Mouse (Mus musculus) liver, embryonic 13.5 days (tissue): Measurements from ENCODE around the gene Sgpl1. TPM values are rescaled to one million over a fixed set of nuclear protein-coding genes. Genes with fewer than 3 reads are reported as not detected.
A peak's percentile ranks its signal among the peaks of the same experiment; 100 is the strongest.

Experiments used
- ATAC-seq: fragments of 200-750 bp; cut with Nextera tagmentation; 2 replicates; pipeline ENCODE4 v1.8.0; 2017; ENCODE audit warnings: low read depth, mild to moderate bottlenecking, moderate number of reproducible peaks, moderate library complexity
- DNase-seq: peaks from one replicate; pipeline ENCODE4 v3.0.0; 2022
- H3K27ac ChIP-seq: fragments of 300-500 bp; sonication (generic); 2 replicates; pipeline ENCODE4 v1.5.1; 2015; ENCODE audit warnings: moderate library complexity, mild to moderate bottlenecking, inconsistent platforms
- H3K27me3 ChIP-seq: fragments of 300-500 bp; sonication (generic); 2 replicates; pipeline ENCODE4 v1.6.1; 2015; ENCODE audit warnings: mild to moderate bottlenecking, inconsistent platforms
- H3K36me3 ChIP-seq: fragments of 300-500 bp; sonication (generic); 2 replicates; pipeline ENCODE4 v1.6.1; 2015; ENCODE audit warnings: mild to moderate bottlenecking, inconsistent platforms
- H3K4me1 ChIP-seq: fragments of 300-500 bp; sonication (generic); replicated peaks from 2 replicates; pipeline ENCODE4 v1.6.1; 2015; ENCODE audit warnings: inconsistent platforms
- H3K4me2 ChIP-seq: fragments of 300-500 bp; sonication (generic); 2 replicates; pipeline ENCODE4 v1.6.1; 2015; ENCODE audit warnings: inconsistent platforms, mild to moderate bottlenecking, moderate library complexity
- H3K4me3 ChIP-seq: fragments of 300-500 bp; sonication (generic); replicated peaks from 2 replicates; pipeline ENCODE4 v1.5.1; 2015; ENCODE audit warnings: mild to moderate bottlenecking, inconsistent platforms
- H3K9ac ChIP-seq: fragments of 300-500 bp; sonication (generic); 2 replicates; pipeline ENCODE4 v1.6.1; 2015; ENCODE audit warnings: mild to moderate bottlenecking, inconsistent platforms
- H3K9me3 ChIP-seq: fragments of 300-500 bp; sonication (generic); replicated peaks from 2 replicates; pipeline ENCODE4 v1.6.1; 2016; ENCODE audit warnings: inconsistent platforms
- WGBS: fragments of 180-500 bp; shearing (Covaris S2); methylation state at CpG from one replicate; pipeline ENCODE4 v1.1.7; 2015; ENCODE audit not compliant: insufficient replicate concordance; 5-methylcytosine and 5-hydroxymethylcytosine counted together
- polyA plus RNA-seq: library from polyadenylated mRNA; unstranded; fragments of >200 nt; fragmentation: Nextera tagmentation; extraction: Ambion mirVana; gene quantifications from 2 replicates; pipeline ENCODE4 v1.2.1, GENCODE M21; 2015

Gene Sgpl1
- polyA plus RNA-seq, 1 experiment from 2014 or later: 12.5 TPM

DNA sequence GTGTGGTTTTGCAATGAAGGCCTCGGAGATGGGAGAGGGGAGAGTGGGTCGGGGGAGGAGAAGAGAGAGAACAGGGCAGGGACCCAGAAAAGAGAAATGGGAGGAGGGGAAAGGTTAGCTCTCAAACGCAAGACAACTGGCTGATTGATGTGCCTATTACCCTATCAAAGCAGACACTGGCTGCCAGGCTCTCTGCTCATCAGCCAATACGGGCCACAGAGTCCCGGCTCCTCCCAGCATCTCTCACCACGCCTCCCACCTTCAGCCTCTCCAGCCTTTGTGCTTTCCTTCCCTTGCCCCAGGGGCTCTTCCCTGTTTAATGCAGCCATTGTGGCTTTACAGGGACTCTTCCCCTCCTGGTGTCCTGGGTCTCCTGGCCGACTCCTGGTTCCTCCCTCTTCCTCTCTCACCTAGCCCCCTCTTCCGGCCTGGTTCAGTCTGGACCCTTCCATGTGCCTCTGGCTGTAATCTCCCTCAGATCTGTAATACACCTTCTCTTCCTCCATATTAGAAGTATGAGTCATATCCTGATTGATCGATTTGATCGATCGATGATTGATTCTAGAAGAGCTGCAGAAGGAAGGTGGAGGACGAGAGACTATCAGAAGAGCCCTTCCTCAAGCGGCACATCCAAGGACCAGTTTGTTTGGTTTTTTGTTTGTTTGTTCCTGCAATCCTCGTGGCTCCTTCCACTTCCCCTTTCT lies 67.1 kb downstream of the Sgpl1 start:
- Histone ChIP-seq H3K4me2 (peak overlapping the region; percentile 45), H3K27me3 (no peaks in the 10 kb centered on the region), H3K9me3 (no peaks in the 10 kb centered on the region), H3K9ac (no peak overlapping the region), H3K4me1 (peaks cover 16% of the 10 kb centered on the region), H3K27ac (no peak overlapping the region), H3K36me3 (no peaks in the 10 kb centered on the region), H3K4me3 (peak overlapping the region; percentile 21; the same call in 1 of the 2 replicates)
- WGBS: 35% methylated on average over 14 of the region's 14 CpGs
- peak; percentile 92 for ATAC-seq
- DNase-seq: peak; percentile 61

DNA sequence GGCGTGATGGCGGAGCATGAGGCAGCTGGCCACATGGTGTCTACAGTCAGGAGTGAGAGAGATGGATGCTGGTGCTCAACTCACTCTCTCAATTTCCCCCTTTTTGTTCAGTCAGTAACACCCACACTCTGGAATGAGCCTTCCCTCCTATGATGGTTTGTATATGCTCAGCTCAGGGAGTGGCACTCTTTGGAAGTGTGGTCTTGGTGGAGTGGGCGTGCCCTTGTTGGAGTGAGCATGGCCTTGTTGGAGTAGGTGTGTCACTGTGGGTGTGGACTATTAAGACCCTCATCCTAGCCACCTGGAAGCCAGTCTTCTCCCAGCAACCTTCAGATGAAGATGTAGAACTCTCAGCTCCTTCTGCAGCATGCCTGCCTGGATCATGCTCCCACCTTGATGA lies 71.9 kb downstream of the Sgpl1 start:
- DNase-seq (no peak), ATAC-seq (no peak)
- 71% methylated on average over 3 of the region's 3 CpGs for WGBS
- no peaks in the 10 kb centered on the region for H3K9me3 ChIP-seq
- H3K27ac ChIP-seq: no peak overlapping the region
- H3K4me1 ChIP-seq: peaks cover 8% of the 10 kb centered on the region
- no peak overlapping the region for H3K4me3 ChIP-seq
- no peaks in the 10 kb centered on the region for H3K36me3 ChIP-seq
- H3K4me2 ChIP-seq: no peak overlapping the region
- H3K27me3 ChIP-seq: peaks cover 5% of the 10 kb centered on the region; the same call in 1 of the 2 replicates
- no peak overlapping the region for H3K9ac ChIP-seq

DNA sequence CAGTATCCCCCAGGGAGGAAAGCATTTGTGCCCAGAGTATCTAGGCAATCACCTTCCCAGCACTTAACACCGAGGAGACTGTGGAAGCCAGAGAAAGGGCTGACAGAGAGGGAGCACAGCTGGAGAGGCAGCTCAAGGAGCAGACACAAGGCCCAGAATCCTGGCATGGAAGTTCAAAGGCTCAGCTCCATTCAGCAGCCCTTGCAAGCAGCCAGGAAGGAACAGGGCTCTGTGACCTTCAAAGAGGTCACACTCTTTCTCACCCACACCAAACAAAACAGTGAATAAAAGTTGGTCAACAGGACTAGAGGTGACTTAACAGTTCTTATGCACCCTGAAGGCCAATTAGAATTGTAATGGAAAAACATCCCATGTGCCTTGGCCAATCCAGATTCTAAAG lies 72.9 kb downstream of the Sgpl1 start:
- no peak overlapping the region for H3K27ac ChIP-seq
- no peak for ATAC-seq

GRCm38 (mm10) chr10:61072324-61072723 lies 75.2 kb downstream of the Sgpl1 start:
- Histone ChIP-seq H3K9ac (no peak overlapping the region), H3K36me3 (no peaks in the 10 kb centered on the region), H3K9me3 (no peaks in the 10 kb centered on the region), H3K27ac (no peak overlapping the region), H3K27me3 (peaks cover 8% of the 10 kb centered on the region; the same call in 1 of the 2 replicates), H3K4me2 (no peak overlapping the region), H3K4me1 (peaks cover 7% of the 10 kb centered on the region; the same call in 1 of the 2 replicates), H3K4me3 (no peak overlapping the region)
- ATAC-seq (no peak), DNase-seq (peak; percentile 36)
- 11% methylated on average over 16 of the region's 16 CpGs for WGBS

More for the DNA sequence above, 72.9 kb downstream of the Sgpl1 start:
- Histone ChIP-seq H3K36me3 (no peaks in the 10 kb centered on the region), H3K4me3 (no peak overlapping the region), H3K9me3 (no peaks in the 10 kb centered on the region), H3K4me2 (no peak overlapping the region), H3K9ac (no peak overlapping the region), H3K4me1 (no peaks in the 10 kb centered on the region), H3K27me3 (peaks cover 8% of the 10 kb centered on the region; the same call in 1 of the 2 replicates)
- WGBS: 9% methylated on average over 1 of the region's 1 CpGs
- DNase-seq: no peak

DNA sequence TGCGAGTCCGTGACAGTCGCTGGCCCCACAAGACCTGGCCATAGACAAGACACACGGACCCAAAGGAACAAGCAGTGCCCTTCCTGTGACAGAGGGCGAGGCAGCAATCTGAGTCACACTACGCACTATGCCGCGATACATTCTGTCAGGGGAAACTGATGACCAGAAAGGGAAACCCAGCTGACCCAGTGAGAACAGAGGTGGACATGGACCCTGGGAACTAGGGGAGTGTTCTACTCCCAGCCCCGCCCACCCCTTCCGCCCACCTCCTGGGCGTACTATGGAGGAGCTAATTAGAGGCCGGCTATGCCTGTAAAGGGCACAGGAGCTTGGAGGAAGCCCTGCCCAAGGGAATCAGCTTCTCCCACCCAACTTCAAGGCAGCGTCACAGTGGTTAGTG lies 78.3 kb downstream of the Sgpl1 start:
- DNase-seq: no peak

GRCm38 (mm10) chr10:61068436-61069192 lies 78.9 kb downstream of the Sgpl1 start:
- WGBS: 8% methylated on average over 8 of the region's 8 CpGs

More for the DNA sequence above, 78.3 kb downstream of the Sgpl1 start:
- ATAC-seq: no peak
- WGBS: 22% methylated on average over 13 of the region's 13 CpGs
- peaks cover 23% of the 10 kb centered on the region for H3K4me1 ChIP-seq
- H3K27me3 ChIP-seq: peaks cover 8% of the 10 kb centered on the region; the same call in 1 of the 2 replicates
- H3K36me3 ChIP-seq: no peaks in the 10 kb centered on the region
- H3K9me3 ChIP-seq: no peaks in the 10 kb centered on the region
- no peak overlapping the region for H3K9ac ChIP-seq
- H3K4me3 ChIP-seq: no peak overlapping the region
- no peak overlapping the region for H3K27ac ChIP-seq
- no peak overlapping the region for H3K4me2 ChIP-seq

GRCm38 (mm10) chr10:61065287-61066005 lies 82.1 kb downstream of the Sgpl1 start:
- Histone ChIP-seq H3K9me3 (no peaks in the 10 kb centered on the region), H3K4me3 (no peak overlapping the region), H3K27ac (no peak overlapping the region), H3K4me2 (0 out of 2 replicates have a peak overlapping the region, but pooled peaks have one; percentile 23), H3K9ac (peak overlapping the region; percentile 15; the same call in 1 of the 2 replicates), H3K36me3 (no peaks in the 10 kb centered on the region), H3K4me1 (peaks cover 31% of the 10 kb centered on the region), H3K27me3 (peaks cover 3% of the 10 kb centered on the region; the same call in 1 of the 2 replicates)
- 48% methylated on average over 13 of the region's 13 CpGs for WGBS
- no peak for ATAC-seq
- no peak for DNase-seq

More at GRCm38 (mm10) chr10:61068436-61069192, 78.9 kb downstream of the Sgpl1 start:
- no peaks in the 10 kb centered on the region for H3K36me3 ChIP-seq
- no peak overlapping the region for H3K4me2 ChIP-seq
- ATAC-seq (peak; percentile 35; the same call in 1 of the 2 replicates), DNase-seq (peak; percentile 41)
- H3K9me3 ChIP-seq: no peaks in the 10 kb centered on the region
- H3K9ac ChIP-seq: no peak overlapping the region
- peaks cover 27% of the 10 kb centered on the region for H3K4me1 ChIP-seq
- peaks cover 8% of the 10 kb centered on the region; the same call in 1 of the 2 replicates for H3K27me3 ChIP-seq
- no peak overlapping the region for H3K27ac ChIP-seq
- H3K4me3 ChIP-seq: no peak overlapping the region

- 9% methylated on average over 8 of the region's 8 CpGs for WGBS
- no peak overlapping the region for H3K4me3 ChIP-seq
- peak overlapping the region; percentile 15; the same call in 1 of the 2 replicates for H3K9ac ChIP-seq
- no peaks in the 10 kb centered on the region; the same call in 1 of the 2 replicates for H3K27me3 ChIP-seq
- ATAC-seq (peak; percentile 50; the same call in 1 of the 2 replicates), DNase-seq (peak; percentile 38)
- no peaks in the 10 kb centered on the region for H3K9me3 ChIP-seq
- H3K4me1 ChIP-seq: peaks cover 34% of the 10 kb centered on the region
- H3K36me3 ChIP-seq: no peaks in the 10 kb centered on the region
- no peak overlapping the region for H3K27ac ChIP-seq
- H3K4me2 ChIP-seq: 0 out of 2 replicates have a peak overlapping the region, but pooled peaks have one; percentile 23
These were observed 82.9 kb downstream of the Sgpl1 start for GRCm38 (mm10) chr10:61064635-61065034.

DNA sequence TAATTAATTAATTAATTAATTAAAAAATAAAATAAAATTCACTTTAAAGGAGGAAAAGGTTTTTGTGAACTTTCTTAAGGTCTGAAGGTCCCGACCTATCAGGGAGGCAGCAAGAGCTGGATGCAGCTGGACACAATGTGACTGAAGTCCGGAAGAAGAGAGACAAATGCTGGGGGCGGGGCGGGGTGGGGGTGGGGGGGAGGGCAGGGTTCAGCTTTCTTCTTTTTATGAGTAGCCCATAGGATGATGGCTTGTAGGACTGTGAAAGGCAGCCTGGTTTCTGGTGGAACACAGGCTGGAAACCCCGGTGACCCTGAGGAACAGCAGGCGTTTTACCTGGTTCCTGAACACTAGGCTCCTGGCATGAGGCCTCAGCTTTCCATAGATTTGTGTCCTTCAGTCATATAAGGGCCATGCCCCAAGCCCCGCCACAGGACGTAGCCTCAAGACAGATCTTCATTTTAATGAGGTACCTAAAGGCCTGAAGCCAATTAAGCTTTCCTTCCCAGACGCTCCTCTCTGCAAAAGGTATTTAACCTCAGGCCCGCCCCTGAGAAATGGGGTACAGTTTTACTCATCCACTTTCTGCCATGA lies 84.1 kb downstream of the Sgpl1 start:
- Histone ChIP-seq H3K4me2 (no peak overlapping the region), H3K4me3 (no peak overlapping the region), H3K36me3 (no peaks in the 10 kb centered on the region), H3K4me1 (peaks cover 31% of the 10 kb centered on the region), H3K9me3 (no peaks in the 10 kb centered on the region), H3K9ac (no peak overlapping the region), H3K27ac (no peak overlapping the region), H3K27me3 (no peaks in the 10 kb centered on the region; the same call in 1 of the 2 replicates)
- 76% methylated on average over 10 of the region's 10 CpGs for WGBS
- ATAC-seq (no peak), DNase-seq (no peak)

DNA sequence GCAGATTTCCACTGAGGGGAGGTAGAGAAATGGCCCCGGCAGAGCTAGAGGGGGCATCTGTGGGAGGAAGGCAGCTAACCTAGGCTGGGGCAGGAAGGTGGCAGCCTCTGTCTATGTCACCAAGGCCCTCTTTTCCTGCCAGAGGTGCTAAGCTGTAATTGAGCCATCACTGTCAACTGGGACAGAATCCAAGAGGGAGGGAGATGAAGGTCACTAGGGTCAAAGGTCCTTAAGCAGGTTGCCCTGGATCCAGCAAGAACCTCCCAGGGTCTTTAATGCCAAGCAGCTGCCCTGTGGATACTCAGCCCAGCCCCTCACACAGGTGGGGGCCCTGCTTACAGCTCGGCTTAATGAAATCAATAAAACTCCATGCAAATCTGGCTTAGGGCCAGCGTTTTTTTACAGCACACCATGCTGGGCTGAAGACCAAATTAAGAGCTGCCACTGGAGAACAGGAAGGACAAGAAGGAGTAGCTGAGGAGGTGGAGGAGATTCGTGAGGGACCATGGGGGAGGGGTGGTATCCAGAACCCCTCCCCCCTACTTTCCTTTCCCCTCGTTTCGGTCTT lies 87.9 kb downstream of the Sgpl1 start:
- Histone ChIP-seq H3K27ac (no peak overlapping the region), H3K9ac (no peak overlapping the region), H3K4me3 (no peak overlapping the region), H3K27me3 (no peaks in the 10 kb centered on the region; the same call in 1 of the 2 replicates), H3K36me3 (no peaks in the 10 kb centered on the region), H3K4me2 (no peak overlapping the region), H3K4me1 (peaks cover 18% of the 10 kb centered on the region), H3K9me3 (no peaks in the 10 kb centered on the region; the same call in 1 of the 2 replicates)
- DNase-seq: no peak
- ATAC-seq: no peak
- WGBS: 34% methylated on average over 6 of the region's 6 CpGs
